Mouse (Mus musculus) gastrocnemius, postnatal 14 days (tissue): Measurements from ENCODE around the gene Guca2b. TPM values are rescaled to one million over a fixed set of nuclear protein-coding genes. Genes with fewer than 3 reads are reported as not detected.
"Not testable (repeated sequence)": the region's sequence is repeated elsewhere in the genome, so short reads cannot be mapped to it uniquely, and the experiment has no call there.

Experiments used
- DNase-seq: peaks from one replicate; pipeline ENCODE4 v3.0.0; 2021; ENCODE audit warnings: mixed read lengths
- intact Hi-C: fragments of 180-260 bp; cut with DNase I; formaldehyde crosslinking; loops from one replicate; pipeline ENCODE4 v1.15.1; 2025; ENCODE audit warnings: low total_unique reads
- total RNA-seq, 2 experiments: library from RNA; stranded (reverse); gene quantifications; 2 replicates each; pipeline ENCODE4 v1.2.3; 2021

The Guca2b gene
- total RNA-seq, 2 experiments from 2014 or later = not detected

GRCm38 (mm10) chr4:119662976-119663375, 4.2 kb upstream of the Guca2b start:
- DNase-seq = no peak
- intact Hi-C loops = loop anchor here (10.0 kb wide), 1 partner anchor 418 kb away; no protein-coding TSS in a partner anchor

GRCm38 (mm10) chr4:119662151-119662550, 3.4 kb upstream of the Guca2b start:
- intact Hi-C loops = loop anchor here (10.0 kb wide), 1 partner anchor 417 kb away; no protein-coding TSS in a partner anchor
- DNase-seq = no peak

- intact Hi-C loops = loop anchor here (10.0 kb wide), 1 partner anchor 415 kb away; no protein-coding TSS in a partner anchor
- DNase-seq = no peak
These were observed 1.3 kb upstream of the Guca2b start for GRCm38 (mm10) chr4:119660007-119660406.

GRCm38 (mm10) chr4:119658246-119658645, 508 bp downstream of the Guca2b start:
- intact Hi-C loops = no loop called here
- DNase-seq = no peak

GRCm38 (mm10) chr4:119657011-119657410, 1.7 kb downstream of the Guca2b start:
- intact Hi-C loops = no loop called here
- no peak for DNase-seq

- DNase-seq = no peak
- intact Hi-C loops = no loop called here
These were observed 16.1 kb downstream of the Guca2b start for GRCm38 (mm10) chr4:119642666-119643065.

GRCm38 (mm10) chr4:119638656-119639055, 20.1 kb downstream of the Guca2b start:
- no peak for DNase-seq
- intact Hi-C loops = loop anchor here (10.0 kb wide), 1 partner anchor 204 kb away; no protein-coding TSS in a partner anchor

- DNase-seq = no peak
- intact Hi-C loops = loop anchor here (10.0 kb wide), 1 partner anchor 203 kb away; no protein-coding TSS in a partner anchor
These were observed 20.8 kb downstream of the Guca2b start for GRCm38 (mm10) chr4:119637946-119638345.

DNA sequence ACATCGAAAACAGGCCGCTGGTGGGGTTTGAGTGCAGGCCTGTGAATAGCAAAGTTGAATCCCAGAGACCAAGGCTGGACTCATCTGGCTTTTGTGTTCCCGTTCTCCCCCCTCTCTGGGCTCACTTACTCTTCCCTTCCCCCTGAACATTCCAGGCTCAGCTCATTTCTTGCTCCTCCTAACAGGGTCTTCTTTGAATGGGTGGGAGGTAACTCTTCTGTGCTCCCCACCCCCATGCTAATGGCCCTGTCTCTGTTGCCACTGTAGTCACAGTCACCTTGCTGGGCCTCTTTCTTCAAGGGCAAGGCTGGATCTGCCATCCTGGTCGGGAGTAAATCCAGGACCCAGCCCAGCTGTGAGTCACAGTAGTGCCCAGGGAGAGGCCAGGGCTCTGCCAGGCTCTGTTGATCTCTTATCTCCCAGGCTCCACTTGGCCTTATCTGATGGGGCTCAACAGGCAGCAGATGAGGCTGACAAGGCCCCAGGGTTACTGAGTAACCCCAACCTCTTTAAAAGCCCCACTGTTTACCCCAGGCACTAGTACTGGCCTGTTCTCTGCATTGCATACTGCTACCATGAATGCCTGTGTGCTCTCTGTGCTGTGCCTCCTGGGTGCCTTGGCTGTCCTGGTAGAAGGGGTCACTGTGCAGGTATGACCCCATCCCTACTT, 21.4 kb downstream of the Guca2b start, which contains the start of gene Guca2a:
Gene Guca2a (plus strand): TSS at position 529 of the 670 bp plus-strand sequence.
- intact Hi-C loops = loop anchor here (10.0 kb wide), 1 partner anchor 203 kb away; no protein-coding TSS in a partner anchor
- no peak for DNase-seq

- intact Hi-C loops = loop anchor here (10.0 kb wide), 1 partner anchor 202 kb away; no protein-coding TSS in a partner anchor
- DNase-seq = no peak
These were observed 22.0 kb downstream of the Guca2b start for GRCm38 (mm10) chr4:119636731-119637130.

GRCm38 (mm10) chr4:119635686-119636085, 23.1 kb downstream of the Guca2b start:
- no peak for DNase-seq
- intact Hi-C loops = loop anchor here (10.0 kb wide), 1 partner anchor 201 kb away; no protein-coding TSS in a partner anchor

DNA sequence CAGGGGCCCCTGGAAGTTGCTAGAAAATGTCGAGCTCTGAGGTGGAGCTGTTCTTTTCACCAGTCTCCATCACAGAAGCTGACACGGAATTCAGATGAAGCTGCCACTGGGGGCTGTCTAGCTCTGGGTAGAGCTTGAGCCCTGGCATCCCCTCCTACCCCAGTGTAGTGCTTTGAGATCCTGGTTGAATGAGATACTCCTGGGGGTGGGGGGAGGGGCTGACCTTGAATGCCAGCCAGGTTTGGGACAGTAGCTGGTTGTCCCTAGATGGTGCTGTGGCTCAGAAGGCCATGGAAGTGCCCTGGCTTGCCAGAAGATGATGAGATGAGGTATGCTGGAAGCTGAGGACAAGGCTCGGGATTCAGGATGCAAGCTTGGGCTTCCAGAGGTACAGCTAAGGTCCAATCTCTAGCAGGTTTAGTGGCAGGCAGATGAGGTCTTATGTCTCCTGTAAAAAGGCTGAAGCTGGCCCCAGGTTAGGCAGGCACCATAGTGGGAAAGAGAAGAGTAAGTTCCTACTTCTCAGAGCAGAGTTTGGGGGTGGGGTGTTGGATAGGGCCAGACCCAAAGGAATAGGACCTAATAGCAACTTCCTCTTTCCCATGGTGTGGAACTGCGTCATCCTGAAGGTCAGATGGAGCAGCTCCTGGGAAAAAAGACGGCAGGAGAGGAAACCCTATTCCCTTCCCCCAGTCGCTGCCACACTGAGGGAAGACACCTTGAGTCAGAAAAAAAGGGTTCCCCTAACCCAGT, 23.7 kb downstream of the Guca2b start:
- intact Hi-C loops = loop anchor here (5.0 to 10.0 kb wide), 2 partner anchors 32 to 200 kb away; no protein-coding TSS in a partner anchor
- no peak for DNase-seq

DNA sequence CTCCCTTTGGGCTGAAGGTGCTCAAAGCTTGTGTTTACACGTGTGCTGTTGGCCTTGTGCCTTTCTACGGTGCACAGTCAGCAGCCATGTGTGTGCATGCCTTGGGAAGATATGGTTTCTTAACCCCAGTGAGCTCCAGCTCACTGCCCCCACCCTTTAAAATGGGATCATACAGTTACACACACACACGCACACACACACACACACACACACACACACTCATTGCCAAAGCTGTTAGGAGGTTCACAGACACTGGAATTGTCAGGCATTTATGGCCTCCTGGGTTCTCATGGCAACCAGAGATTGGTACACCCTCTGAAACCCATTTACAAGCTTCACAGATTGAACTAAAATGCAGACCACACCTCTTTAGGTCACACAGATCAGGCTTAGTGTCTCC, 24.8 kb downstream of the Guca2b start:
- intact Hi-C loops = loop anchor here (5.0 to 10.0 kb wide), 2 partner anchors 33 to 199 kb away; no protein-coding TSS in a partner anchor
- DNase-seq = no peak

DNA sequence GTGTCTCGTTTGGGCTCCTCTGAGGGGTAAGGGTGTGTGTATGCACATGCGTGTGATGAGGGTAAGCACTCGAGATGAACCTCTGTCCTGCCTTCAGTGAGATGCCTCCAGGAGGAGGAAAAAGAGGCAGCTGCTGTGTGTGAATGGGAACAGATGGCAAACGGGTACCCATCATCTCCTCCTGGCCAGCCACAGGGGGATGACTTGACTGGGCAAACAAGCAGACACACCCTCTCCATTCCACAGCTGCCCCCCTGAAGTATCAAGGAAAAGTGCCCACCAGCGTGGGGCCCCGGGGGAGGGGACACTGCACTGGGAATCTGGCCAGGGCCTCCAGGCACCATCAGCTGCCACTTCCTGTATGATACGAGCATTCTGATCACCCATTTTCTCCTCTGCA, 25.4 kb downstream of the Guca2b start:
- intact Hi-C loops = loop anchor here (5.0 to 10.0 kb wide), 2 partner anchors 34 to 199 kb away; no protein-coding TSS in a partner anchor
- DNase-seq = no peak

DNA sequence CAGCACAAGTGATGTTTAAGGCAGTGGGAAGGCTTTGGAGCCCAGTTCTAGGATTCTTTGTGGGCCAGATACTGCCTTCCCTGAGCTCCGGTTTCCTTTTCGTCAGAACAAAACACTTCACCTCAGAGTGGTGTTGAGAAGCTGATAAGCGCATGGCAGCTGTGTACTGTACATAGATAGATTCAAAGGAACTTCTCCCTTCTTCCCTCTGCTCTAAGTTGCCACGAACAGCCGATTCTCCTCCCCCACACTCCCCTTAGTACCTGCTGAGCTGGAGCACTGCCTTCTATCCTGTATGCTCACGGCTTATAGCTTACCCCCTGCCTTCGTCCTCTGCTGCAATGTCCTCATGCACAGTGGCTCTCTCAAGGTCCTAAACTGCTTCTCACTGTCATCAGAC, 26.0 kb downstream of the Guca2b start:
- intact Hi-C loops = loop anchor here (5.0 to 10.0 kb wide), 2 partner anchors 35 to 198 kb away; no protein-coding TSS in a partner anchor
- DNase-seq = no peak

- peak; percentile 31 for DNase-seq
- intact Hi-C loops = loop anchor here (5.0 to 10.0 kb wide), 2 partner anchors 36 to 197 kb away; no protein-coding TSS in a partner anchor
These were observed 27.4 kb downstream of the Guca2b start for GRCm38 (mm10) chr4:119631115-119631919.

GRCm38 (mm10) chr4:119628363-119628762, 30.4 kb downstream of the Guca2b start:
- DNase-seq, intact Hi-C loops: not testable (repeated sequence)

DNA sequence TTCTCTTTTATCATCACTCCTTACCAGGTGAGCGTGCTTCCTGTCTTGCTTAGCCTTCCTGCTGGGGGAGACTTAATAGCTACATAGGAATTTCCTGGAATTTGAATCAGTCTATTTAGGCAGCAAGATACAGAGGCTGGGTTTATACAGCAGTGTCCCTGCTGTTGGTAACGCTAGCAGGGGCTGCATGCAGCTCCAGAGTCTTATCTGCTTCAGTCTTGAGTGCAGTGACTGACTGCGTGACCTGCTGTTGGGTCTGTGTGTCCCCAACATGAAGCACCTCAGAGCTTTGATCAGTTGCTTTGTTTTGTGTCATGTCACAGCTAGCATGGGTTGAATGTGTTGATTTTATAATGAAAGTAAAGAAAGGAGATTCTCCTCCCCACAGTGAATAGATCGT, 31.4 kb downstream of the Guca2b start:
- DNase-seq = no peak

GRCm38 (mm10) chr4:119626876-119627275, 31.9 kb downstream of the Guca2b start:
- intact Hi-C loops = no loop called here
- no peak for DNase-seq

More for the DNA sequence above, 31.4 kb downstream of the Guca2b start:
- intact Hi-C loops = no loop called here
